Mouse (Mus musculus) liver, adult 2 months (tissue): ENCODE data around the gene Paqr4.

Experiments
- CTCF ChIP-seq: fragments of 200-500 bp; IDR thresholded peaks from 2 replicates; pipeline ENCODE4 v1.5.1; 2011; ENCODE audit warnings: low read depth, low read length, control low read depth
- POLR2A ChIP-seq: fragments of 200-500 bp; IDR thresholded peaks from 2 replicates; pipeline ENCODE4 v1.6.1; 2011; ENCODE audit warnings: low read length, control low read depth; ENCODE audit not compliant: insufficient read depth; ENCODE audit errors: extremely low read depth

- no peak for TF ChIP-seq POLR2A
- TF ChIP-seq CTCF, result no peak
Measured at GRCm38 (mm10) chr17:23703301-23703700, 37.4 kb downstream of the Paqr4 start.
